Mouse (Mus musculus): ENCODE results near the gene C2cd2.

DNA sequence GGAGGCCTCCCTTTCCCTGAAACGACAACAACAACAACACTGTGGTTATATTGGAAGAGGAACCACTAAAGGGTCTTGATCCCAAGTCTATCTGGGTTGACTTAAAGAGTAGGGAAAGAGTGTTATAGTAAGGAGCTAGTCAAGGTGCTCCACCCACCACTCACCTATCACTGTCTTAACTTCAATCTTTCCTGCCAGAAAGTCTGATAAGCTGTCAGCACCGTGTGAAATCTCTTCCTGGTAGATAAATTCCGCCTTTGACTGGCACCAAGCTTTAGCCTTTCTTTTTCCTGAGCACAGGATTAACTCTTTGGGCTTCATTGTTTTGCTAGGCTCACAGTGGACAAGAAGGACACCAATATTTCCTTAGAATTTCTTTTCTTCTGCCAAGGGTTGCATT is 58.4 kb downstream of the C2cd2 start:
- TF ChIP-seq POLR2A (IDR thresholded peaks at IDR 0.05; ENCODE audit: extremely low read depth, insufficient read depth, low read length) (no peak), CTCF (IDR thresholded peaks at IDR 0.05; ENCODE audit: extremely low read depth, insufficient read depth, low read length) (no peak)
